Mouse (Mus musculus) brain, embryonic 18.5 days (tissue): ENCODE data around the gene Prdm16.

Experiments
- DNase-seq: peaks from one replicate; pipeline ENCODE4 v3.0.0-alpha.2; 2012; ENCODE audit warnings: low read depth, low spot score

Prdm16 gene

DNA sequence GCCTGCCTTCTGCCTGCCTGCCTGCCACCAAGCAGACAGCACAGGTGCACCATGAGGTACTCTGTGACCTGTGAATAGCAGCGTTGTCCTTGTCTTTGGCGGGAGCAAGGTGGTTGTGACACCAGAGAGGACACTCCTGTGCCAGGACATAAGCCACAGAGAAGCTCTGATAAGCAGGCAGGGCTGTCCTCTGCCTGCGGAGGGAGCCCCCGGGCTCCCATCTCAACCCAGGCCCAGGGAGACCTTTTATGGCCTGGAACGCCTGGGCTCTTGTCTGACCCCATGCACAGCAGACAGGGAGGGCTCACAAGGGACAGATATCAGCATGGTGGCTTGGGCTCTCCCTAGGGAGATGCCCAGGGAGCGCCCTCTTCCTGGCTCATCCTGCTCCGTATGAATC, 118.7 kb downstream of the Prdm16 start:
- no peak for DNase-seq

DNA sequence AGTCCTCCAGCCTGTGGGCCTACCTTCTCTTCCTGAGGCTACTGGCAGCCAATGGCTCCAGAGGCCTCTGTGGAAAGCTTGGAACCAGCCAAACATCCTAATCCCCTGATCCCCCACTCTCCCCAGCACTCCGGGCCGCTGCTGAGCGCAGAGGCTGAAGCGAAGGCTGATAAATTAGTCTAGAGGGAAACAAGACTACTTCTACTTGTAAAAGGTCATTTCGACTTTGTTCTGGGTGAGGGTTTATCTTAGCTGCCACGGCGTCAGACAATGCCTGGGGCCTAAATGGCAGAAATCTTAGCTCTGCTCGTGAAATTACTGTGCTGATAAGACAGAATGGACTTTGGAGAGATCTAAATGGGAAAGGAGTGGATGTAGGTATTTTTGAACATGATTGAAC, 120.2 kb downstream of the Prdm16 start:
- DNase-seq, result no peak

DNA sequence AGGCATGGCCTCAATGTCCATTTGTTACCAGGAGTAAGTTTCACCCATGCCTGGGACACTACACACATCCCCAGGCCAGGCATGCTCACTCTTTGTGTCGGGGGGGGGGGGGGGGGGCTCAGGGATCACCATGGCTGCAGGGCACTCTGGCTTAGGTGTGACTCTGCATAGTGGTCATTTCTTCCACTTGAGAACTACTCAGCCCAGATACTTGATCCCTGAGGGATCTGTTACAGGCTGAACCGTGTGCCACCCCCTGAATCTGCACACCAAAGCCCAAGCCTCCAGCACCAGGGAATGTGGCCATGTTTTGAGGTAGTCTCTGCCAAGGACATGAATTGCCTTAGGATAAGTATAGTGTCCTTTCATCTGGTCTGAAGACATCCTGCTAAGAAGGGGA, 123.0 kb downstream of the Prdm16 start:
- DNase-seq, result no peak

DNA sequence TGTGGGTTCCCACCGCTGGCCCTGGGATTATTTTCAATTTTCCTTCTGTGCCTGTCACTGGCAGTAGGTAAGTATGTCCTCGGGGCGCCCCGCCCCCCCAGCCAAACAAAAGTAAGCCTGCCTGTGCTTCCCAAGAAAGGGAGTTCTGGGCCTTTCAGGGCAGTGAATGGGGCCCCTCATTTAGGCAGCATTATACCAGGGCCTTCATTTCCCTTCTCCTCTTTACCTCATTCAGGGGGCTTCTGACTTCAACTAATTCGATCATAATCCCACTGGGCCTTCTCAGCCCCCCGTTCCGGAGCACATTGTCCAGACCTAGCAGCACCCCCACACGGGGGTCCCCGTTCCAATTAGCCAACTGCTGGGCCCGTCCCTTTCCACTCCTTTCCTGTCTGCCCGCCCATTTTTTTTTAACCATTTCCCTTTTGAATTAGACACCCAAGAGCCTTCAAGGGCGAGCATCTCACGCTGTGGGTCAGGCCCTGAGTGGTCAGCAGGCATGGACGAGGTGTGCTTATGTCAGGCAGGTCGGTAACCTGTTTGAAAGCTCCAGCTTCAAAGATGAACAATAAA, 124.1 kb downstream of the Prdm16 start:
- DNase-seq, result no peak

DNA sequence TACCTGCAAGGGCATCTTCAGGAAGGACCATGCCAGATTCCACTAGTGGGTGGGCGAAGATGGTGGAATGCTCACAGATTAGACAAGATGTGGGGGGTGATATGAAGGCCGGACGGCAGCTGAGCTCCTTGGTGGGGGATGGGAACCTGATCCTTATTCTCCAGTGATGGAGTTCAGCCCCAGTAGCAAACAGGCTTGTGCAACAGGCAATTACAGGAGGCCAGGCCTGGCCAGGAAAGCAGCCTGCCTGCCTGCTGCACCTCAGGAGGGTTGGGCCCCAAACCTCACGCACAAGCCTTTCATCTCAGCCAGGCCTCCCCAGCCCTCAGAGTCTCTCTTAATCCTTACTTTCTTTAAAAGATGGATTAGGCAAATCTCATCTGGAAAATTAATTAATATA, 124.9 kb downstream of the Prdm16 start:
- no peak for DNase-seq

DNA sequence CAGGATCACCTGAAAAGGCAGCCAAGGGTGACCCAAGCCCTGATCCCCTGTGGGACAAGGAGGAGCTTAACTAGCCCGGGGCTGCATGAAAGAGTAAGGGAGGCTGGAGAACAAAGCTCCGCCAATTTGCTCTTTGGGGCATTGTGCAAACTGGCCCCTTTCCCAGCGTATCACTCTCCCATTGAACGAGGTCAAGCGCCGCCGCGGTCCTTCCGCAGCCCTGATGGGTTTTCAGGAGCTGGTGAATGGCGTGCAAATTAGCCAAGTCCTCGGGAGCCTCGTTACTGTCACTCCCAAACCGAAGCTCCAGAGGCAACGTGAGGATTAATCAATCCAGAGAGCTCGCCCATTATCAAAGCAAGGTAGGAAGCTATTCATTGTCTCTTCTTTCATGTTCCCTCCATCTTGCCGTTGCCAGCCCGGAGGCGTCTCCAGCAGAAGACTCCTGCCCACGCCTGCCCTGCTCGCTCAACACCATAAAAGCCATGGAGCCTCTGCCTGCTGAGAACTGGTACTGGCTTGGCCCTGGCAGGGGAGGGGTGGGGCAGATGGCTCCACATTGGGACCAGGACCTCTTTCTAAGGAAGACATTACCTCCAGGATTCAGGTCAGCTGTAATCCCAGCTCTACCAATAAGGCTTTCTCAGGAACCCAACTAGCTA, 129.8 kb downstream of the Prdm16 start:
- DNase-seq, result no peak

DNA sequence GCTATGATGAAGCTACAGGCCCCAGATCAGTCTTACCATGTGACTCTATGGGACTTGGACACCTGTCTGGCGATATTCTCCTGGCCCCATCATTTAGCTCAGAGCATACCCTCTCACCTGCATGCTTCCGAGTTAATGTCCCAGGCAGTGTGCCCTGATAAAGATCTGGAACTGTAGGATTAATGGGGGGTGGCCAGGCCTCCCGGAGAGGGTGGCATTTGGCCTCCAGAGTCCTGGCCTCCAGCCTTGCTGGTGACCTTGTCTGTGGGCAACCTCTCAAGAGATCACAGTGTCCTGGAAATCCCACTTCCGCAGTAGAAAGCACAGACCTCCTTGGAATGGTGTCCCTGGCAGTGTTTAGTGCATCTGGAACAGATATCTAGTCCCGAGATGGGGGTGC, 131.4 kb downstream of the Prdm16 start:
- DNase-seq, result no peak

DNA sequence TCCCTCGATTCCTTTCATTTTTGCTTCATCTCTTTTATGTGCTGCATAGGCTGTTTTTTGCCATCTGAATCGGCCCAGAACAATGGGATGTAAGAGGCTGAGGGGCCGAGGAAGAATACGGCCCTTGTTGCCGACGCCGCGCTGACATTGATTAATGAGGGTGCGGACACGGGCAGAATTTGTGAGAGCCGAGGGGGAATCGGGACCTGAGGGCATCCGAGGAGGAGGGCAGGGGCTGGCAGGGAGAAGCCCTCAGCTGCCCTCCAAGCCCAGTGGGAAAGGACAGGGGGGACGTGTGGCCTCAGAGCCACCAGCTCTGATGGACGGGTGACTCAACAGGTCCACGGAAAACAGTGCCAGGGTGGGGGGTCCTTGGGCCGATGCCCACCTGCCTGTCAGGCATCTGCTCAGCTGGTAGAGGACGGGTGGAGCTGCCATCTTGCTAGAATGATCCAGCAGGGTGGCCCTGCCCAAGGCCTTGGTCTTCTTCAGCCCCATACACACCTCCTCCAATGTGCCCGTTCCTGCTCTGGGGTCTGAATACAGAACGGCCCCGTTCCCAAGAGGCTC, 133.3 kb downstream of the Prdm16 start:
- DNase-seq, result no peak

DNA sequence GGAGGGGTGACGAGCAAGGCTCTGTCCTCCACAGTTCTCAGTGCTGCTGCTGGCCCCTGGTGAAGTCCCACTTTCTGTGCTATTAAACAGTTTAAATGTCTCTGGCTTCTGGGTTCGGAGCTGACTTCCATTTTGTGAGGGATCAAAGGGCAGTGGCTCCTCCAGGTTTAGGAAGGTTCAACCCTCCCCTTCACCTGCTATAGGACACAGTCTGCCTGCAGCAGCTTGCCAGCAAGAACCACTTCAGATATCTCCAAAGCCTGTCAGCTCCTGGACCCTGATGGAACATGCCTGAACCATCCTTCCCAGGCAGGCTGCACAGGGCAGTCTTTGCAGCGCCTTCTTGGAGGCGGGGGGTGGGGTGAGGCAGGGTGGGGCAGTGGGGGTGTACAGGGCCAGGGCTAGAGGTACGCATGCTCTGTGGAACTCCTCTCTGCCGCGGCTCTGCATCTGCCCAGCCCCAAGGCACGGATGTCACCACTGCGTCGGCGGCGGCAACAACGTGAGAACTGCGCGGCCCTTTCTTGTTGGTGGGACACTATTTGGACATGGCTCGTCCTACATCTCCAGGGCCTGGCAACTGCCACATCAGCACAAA, 134.2 kb downstream of the Prdm16 start:
- DNase-seq, result no peak

DNA sequence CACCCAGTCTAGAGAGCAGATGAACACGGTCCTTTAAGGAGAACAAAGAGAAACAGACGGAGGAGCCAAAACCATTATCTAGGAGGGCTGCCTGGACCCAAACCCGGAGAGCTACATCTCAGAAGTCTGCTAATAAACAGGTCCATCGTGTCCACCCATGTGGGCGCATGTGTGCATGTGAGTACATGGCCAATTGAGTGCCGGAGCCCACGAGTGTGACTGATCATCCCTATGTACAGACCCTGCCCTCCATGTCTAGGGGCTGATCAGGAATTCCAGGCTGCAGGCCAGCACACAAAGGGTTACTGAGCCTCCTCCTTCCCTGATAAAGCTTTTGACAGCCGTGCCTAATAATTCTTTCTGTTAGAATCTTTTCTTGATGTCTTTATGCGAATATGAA, 136.0 kb downstream of the Prdm16 start:
- no peak for DNase-seq

DNA sequence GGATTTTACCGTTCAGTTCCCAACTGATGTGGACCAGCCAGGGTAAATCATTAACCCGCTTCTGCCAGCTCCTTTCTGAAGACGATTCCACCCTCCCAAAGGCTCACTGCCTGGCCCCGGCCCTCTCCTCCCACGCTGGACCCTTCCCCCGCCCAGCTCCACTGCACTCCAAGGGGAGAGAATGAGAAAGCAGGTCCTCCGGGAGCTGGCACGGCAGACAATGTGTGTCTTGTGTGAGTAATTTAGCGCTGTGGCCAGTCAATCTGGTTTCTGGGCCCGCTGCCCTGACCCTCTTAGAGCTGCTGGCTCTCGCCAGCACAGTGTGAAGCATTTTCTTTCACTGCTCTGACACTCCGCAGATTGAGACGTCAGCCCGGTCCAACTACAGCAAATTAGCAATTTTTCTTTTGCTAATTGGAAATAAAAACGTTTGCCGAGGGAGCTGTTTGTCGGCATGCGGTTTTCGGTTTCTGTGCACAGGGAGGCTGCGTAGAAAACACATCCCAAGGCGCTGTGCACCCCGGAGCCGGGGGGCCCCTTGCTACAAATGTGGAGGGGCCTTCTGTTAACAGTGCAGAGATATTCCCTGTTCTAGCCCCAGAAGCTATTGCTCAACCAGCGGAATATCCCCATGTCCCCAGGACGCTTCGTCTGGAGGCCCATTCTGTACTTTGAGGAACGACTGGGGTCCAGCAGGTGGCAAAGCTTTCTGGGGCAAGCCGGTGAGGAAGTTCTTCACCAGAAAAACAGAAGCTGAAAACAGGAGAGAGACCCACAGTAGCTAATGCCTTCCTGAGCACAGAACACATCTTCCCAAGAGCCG, 136.8 kb downstream of the Prdm16 start:
- peak; percentile 77 for DNase-seq

DNA sequence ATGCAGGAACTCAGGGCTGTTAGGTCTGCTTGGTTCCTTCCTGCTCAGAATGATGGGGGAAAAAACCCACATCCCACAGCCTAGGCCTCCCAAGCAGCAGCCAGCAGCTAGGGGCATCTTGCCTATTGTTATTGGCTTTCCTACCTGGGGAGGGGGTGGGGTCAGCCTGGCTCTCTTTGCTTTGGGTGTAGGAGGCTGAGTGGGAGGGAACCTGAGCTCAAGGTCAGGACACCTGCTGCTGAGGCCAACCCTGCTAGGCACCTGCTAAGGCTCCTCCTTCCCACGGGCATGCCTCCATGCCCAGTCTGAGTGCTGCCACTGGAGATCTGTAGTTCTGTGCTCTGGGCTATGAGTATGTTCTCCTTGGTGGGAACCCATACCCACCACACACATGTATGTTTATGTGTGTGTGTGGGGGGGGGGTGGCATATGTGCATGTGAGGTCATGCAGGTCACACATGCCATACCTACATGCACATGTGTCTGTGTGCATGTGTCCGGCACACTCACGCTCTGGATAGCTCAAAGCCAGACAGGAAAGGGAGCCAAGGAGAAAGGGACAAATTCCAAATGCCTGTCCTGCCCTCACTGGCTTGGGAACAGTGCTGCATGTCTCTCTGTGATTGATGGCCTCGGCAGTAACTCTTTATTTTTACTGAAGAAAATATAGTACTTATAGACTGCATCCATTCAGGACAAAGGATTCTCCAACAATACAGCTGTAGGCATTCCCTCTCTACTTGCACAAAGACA, 139.1 kb downstream of the Prdm16 start:
- no peak for DNase-seq

DNA sequence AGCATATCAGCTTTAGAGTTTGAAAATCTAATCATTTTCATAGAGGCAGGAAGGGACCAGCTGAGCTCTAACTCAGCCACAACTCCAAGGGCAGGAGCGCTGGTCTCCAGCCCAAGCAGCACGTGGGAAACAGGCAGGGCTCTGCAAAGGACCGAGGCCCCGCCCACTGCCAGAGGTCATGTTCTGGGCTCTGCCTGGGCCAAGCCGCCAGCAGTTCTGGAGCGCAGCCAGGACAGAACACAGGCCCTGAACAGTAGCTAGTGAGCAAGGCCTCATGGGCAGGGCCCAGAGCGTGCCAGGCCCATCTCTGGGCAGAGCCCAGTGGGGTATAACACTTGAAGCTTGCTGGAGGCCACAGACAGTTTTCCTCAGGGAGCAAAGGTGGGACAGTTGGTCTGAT, 139.7 kb downstream of the Prdm16 start:
- DNase-seq, result peak; percentile 40

DNA sequence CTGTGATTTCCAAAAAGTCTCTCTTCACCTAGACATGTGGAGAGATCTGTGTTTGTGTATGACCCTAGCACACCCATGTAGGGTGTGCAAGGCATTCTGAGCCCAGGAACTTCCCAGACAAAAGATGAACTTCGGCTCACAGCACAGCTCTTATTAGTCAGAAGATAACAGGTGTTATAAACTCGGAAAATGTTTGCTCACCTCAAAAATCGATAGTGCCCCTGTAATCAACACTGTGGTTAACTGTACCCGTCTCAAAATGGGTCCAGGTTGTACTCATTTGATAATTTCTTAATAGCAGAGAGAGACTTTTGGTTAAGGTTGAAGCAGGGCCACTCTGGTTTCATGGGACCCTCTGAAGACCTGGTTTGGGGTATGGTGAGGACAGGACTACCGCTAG, 140.2 kb downstream of the Prdm16 start:
- no peak for DNase-seq

DNA sequence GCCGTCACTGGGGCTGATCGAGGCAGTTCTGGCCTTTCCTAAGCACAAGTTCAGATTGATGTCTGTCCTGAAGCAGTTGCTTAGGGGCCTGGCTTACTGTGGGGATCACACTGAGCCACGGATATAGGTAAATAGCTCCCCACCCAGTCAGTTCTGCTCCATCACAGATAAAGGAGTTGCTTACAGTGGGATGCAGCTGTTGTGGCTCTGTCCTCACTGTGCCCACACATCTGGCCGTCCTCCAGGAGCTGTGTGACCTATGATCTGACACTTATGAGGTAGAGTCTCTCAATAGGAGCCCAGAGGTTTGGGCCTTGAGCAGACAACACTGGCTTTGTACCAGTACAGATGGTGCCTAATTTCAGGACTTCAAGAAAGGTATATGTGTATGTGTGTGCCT, 142.7 kb downstream of the Prdm16 start:
- no peak for DNase-seq

DNA sequence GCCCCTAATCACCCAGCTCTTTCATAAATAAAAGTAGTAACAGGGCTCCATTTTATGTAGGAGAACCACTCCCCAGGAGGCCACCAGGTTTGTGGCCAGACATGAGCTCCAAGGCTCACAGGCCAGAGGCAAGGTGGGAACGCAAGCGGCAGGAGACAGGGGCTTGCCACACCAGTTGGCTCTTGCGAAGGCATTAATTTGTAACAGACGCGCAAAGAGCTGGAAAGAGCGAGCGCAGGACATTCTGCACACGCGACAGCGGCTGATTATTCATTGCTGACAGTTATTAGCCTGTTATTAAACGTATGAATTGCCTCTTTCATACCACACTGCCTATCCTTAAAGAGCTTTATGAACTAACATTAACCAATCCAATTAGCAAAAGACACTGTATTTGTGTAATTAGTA, 144.0 kb downstream of the Prdm16 start:
- no peak for DNase-seq

DNA sequence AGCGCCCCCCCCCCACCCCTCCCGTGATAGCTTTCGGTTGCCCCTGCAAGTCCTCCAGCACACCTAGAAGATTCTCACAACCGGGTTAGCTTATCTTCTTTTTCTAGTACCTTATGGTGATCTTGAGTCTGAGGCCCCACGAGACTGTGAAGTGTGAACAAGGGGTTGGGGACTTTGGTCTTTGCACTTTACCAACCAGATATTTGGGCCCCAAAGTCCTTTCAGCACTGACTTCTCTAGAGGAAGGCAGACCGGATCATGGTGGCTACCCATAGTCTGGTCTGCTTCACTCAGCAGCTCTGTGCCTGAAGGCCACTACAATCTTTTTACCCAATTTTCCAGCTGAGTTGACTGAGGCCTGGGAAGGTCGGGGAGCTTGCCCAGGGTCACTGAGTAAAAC, 144.4 kb downstream of the Prdm16 start:
- no peak for DNase-seq

DNA sequence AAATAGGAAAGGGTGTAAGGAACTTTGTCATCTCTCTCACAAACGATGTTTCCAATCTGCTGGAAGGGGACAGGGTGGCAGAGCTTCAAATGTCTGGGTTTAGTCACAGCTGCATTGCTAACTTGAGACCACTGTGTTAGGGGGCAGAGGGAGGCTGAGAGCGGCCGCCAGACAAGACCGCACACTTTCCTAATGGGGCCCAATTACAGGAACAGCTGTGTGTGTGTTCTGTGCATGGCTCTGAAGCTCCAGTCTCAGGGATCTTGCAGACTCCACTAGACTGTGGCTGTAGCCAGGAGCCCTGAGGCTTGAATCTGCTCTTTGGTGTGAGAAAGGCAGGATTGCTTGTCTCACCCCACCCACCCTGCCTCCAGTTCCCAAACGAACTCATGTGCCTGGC, 148.6 kb downstream of the Prdm16 start:
- DNase-seq, result no peak

DNA sequence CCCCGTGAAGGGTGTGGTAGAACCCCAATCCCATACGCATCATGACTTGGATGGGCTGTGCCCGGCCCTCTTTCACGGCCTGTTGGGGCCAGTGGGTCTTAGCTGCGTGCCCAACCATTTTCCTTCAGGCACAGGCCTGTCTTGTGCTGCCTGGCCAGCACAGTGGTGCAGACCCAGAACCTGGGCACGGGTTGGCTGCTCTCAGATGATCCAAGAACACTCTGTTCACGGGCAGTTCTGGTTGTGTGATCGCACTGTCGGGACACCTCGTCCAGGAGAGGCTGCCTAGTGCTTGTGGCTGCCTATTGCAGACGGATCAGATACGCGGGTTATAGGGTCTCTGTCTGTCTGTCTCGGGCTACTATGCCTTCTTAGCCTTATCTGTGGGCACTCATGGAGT, 154.0 kb downstream of the Prdm16 start:
- DNase-seq, result no peak

DNA sequence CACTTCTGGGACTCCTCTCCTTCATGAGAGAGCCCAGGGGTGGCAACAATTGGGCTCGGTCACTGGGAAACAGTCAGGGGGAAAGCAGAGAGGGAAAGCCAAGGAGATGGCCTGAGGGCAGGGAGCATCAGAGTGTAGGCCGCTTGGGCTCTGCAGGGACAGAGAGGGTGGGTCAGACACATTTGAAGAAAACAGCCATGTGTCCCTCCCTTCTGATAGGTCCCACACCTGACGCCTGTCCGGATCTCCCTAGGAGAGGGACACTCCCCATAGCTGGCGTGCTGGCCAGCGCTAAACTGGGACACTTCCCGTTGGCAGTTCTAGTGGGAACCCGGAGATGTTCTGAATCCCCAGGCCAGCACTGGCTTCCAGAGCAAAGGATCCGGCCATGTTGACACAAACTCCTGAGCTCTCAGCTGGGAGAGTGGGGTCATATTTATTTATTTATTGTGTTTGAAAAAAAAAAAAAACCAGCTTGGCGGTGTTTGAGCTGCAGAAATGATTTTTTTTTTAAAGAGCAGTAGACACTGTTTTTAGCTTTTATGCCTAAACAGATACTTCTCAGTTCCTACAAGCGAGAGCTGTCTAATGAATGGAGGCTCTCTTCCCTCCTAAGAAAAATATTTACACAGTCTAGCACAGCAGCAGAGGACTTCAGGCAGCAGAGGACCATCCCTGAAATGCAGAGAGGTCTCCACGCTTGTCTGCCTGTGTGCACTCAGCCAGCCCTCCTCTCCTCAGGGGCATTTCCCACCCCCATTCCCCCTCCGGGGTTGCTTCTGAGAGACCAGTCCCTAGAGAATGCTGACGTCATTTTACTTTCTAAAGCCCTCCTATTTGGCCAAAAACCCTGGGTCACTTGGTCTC, 154.7 kb downstream of the Prdm16 start:
- DNase-seq, result no peak
